Mouse (Mus musculus) heart, adult 2 months (tissue): ENCODE measurements around the gene Anapc11.

Experiments used
- CTCF ChIP-seq: fragments of 200-600 bp; IDR thresholded peaks from 2 replicates; pipeline ENCODE4 v1.8.1; 2022; ENCODE audit warnings: antibody characterized with exemption, mild to moderate bottlenecking, moderate library complexity
- EP300 ChIP-seq: fragments of 200-500 bp; IDR thresholded peaks from 2 replicates; pipeline ENCODE4 v1.6.1; 2011; ENCODE audit warnings: low read depth, low read length, control low read depth; ENCODE audit not compliant: insufficient read depth

- TF ChIP-seq CTCF (no peak), EP300 (no peak)
These were observed 14.3 kb upstream of the Anapc11 start for GRCm38 (mm10) chr11:120583937-120584336.
